Mouse (Mus musculus) CH12.LX (cell line): Measurements from ENCODE around the gene Ccl7.

Experiments
- CHD1 ChIP-seq: IDR thresholded peaks from 2 replicates; pipeline ENCODE4 v1.6.1; 2012; ENCODE audit warnings: low read depth, low read length, improper control_type of control experiment, inconsistent platforms
- CTCF ChIP-seq, 2 experiments: IDR thresholded peaks in 1 of 2; conservative IDR thresholded peaks in 1 of 2; 2 replicates each; pipeline ENCODE4 v1.5.1; 2011 to 2012; ENCODE audit warnings: low read depth in 2 of 2, low read length in 2 of 2, improper control_type of control experiment in 1 of 2, inconsistent platforms in 1 of 2, mild to moderate bottlenecking in 1 of 2, moderate library complexity in 1 of 2
- EP300 ChIP-seq: IDR thresholded peaks from 2 replicates; pipeline ENCODE4 v1.6.1; 2011; ENCODE audit warnings: low read length, improper control_type of control experiment
- MXI1 ChIP-seq: IDR thresholded peaks from 2 replicates; pipeline ENCODE4 v1.6.1; 2011; ENCODE audit warnings: mild to moderate bottlenecking, low read depth, low read length, improper control_type of control experiment
- MYC ChIP-seq: IDR thresholded peaks from 2 replicates; pipeline ENCODE4 v1.6.1; 2011; ENCODE audit warnings: low read depth, mild to moderate bottlenecking, improper control_type of control experiment, low read length
- POLR2A ChIP-seq: IDR thresholded peaks from 2 replicates; pipeline ENCODE4 v1.6.1; 2011; ENCODE audit warnings: low read depth, mild to moderate bottlenecking, improper control_type of control experiment, low read length
- SIN3A ChIP-seq: IDR thresholded peaks from 2 replicates; pipeline ENCODE4 v1.6.1; 2012; ENCODE audit warnings: low read length, improper control_type of control experiment, inconsistent platforms
- SMC3 ChIP-seq: IDR thresholded peaks from 2 replicates; pipeline ENCODE4 v1.6.1; 2011; ENCODE audit warnings: low read depth, low read length, improper control_type of control experiment
- TBP ChIP-seq: conservative IDR thresholded peaks from 2 replicates; pipeline ENCODE4 v1.6.1; 2011; ENCODE audit warnings: low read depth, low read length, improper control_type of control experiment
- USF2 ChIP-seq: conservative IDR thresholded peaks from 2 replicates; pipeline ENCODE4 v1.6.1; 2011; ENCODE audit warnings: low read depth, low read length, improper control_type of control experiment

DNA sequence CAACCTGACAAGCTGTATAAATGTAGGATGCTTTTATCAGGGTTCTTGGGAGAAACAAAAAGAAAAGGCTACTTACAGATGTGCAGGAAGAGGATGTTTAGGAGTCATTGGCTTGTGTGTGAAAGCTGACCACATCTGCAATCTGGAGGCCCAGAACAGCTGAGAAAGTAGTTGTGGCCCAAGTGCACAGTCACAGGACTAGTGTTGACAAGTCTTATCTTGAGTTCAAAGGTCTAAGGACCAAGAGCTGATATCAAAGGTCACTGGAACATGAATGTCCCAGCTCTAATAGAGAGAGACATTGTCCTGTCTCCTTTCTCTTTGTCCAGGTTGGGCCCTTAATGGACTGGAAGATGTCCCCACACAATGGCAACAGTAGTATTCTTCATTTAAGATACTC is 25.7 kb upstream of the Ccl7 start:
- TF ChIP-seq CHD1, result no peak
- no peak for TF ChIP-seq SMC3
- TF ChIP-seq TBP, result no peak
- TF ChIP-seq MYC, result no peak
- no peak for TF ChIP-seq SIN3A
- no peak for TF ChIP-seq POLR2A
- TF ChIP-seq MXI1, result no peak
- TF ChIP-seq EP300, result no peak
- TF ChIP-seq CTCF (conservative IDR thresholded peaks at IDR 0.05 in 1 of 2, IDR thresholded peaks at IDR 0.05 in 1 of 2; ENCODE audit: low read depth in 2 of 2, low read length in 2 of 2), result no peak
- TF ChIP-seq USF2, result no peak
